Mouse (Mus musculus) embryo, embryonic 10 days (tissue): Measurements from ENCODE around the gene Mcur1.

ENCODE experiments used
- DNase-seq: peaks from one replicate; pipeline ENCODE4 v3.0.0-alpha.2; 2015; ENCODE audit warnings: low spot score

Gene Mcur1

DNA sequence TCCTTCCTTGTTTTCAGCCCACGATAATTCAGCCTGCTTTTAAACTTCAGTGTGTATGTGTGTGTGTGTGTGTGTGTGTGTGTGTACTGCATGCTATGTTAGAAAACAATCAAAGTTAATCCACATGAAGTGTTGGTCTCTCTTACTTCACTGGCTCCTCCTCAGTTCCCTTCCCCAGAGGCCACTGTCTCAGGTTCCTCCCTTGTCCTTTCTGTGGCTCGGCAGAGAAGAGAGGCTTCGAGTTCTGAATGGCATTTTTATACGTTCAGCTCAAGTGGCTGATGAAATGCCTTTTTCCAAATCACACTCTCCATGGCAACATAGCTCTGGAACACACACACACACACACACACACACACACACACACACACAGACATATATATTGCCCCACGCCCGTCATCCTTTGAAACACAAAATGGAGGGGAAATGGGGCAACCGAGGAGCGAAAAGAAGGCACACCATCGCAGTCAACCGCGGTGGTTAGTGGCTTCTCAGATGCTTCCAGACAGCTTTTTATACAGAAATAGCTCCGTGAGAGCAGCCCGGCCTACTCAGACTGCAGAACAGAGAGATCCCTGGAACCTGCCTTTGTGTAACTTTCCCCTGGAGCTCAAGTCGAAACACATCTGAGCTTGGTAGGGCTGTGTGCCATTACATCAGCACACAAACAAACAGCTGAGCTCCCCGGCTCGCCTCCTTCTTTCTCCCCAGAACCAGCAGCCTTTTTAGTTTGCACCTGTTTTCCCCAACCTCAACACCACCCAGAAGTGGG is 34.4 kb downstream of the Mcur1 start:
- no peak for DNase-seq

DNA sequence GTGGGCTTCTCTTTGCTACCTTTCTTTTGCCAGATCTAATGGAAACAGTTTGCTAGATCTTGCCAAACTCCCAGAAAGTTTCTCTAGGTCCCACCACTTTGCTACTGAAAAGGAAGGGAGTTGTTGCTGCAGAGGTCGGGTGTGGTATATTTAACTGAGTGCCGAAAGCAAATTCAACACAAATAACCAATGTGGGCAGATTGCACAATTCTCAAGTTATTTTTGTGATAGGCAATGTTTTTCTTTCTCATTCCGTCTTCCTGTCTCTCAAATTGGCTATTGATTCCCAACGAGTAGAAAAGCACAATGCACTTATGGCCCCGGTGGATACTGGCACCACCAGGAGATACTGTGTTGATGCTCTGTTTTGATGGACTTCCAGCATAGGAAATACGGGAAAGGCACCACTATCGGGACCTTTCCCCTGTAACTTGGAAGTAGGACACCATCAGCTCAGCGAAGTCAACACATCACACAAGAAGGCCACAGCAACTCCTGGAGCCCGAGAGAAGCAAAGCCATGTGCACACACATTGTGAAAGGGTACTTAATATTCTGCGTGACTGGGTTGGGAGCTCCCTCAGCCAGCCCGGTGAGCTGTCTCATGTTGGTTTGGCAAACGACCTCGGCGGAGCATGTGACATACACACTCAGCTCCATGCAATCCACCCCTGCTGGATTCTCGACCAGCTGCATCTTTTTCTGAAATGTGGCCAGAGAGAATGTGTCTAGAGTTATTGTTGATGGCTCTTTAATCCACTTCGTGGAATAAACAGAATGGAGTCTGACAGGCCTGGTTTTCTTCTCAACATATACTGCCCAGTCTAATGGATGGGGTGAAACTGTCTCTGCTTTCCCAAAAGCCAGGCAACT is 35.3 kb downstream of the Mcur1 start:
- DNase-seq, result no peak

DNA sequence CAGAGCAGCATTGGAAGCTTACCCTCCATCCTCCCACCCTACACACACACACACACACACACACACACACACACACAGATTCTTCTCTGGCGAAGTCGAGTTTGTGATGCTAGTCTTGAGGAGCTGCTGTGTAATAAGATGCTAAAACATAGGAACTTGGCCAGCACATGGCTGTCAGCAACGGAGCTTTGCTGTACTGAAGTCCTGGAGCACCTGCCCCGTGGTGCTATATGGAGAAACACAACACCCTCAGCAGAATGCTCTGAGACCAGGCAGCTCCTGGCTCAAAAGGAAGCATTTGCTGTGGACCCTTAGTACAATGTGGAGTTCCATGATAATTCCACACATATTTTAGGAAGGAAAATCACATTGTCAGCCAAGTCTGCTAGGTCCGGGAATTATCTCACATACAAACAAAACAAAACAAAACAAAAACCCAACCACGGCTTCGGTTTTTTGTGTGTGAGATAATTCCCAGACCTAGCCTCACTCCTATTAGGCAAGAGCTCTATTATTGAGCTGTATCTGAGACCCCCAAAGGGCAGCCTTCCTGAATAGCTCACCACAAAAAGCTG is 36.0 kb downstream of the Mcur1 start:
- no peak for DNase-seq

DNA sequence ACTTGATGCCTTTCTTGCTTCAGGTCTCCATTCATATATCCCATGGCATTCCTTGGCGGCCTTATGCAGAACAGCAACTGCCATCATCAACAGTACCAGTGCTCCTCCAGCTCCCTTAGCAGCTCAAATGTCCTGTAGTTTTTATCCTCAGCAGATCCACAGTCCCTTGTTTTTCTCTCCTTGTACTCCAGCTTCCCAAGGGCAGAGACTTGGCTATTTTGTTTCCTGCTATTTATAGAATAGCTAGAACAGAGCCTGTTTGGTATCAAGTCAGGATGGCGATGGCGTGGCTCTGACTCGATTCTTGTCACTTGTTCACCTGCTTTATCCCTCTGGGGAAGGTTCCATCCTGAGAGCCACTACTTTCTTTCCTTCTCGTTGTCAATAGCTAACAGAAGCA is 38.1 kb downstream of the Mcur1 start:
- no peak for DNase-seq

DNA sequence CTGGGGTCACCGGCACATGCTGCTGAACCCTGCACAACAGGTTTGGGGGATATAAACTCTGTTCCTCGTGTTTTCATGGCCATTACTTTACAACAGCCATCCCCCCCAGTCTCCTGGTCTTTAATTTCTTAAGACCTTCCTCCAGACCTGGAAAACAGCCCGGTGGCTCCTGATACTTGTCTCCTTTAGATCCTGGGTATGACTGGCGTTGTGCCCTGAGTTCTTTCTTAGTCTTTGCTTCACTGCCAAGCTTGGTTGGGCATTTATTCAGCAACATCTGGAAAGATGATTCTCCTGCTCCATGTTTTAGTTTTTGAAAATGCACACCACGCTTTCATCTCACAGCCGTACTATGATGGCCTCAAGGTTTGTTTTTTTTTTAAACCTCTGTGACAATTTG is 40.7 kb downstream of the Mcur1 start:
- DNase-seq, result no peak

DNA sequence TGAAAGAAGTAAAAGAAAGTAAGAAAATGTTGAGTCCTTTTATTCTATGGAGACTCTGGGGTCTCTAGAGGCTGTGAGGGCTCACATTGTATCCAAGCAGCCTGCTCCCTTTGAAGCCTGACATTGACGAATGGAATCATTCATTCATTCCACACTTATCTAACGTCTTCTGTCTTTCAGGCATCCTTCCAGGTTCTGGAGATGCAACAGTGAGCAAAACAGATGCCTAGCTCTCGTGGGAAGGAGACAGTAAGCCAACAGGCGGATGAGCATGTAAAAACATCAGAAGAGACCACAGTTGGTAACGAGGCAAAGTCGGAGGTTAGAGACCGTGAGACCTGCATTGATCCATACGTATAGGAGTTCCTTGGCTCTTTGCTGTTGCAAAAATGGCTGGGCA is 42.6 kb downstream of the Mcur1 start:
- DNase-seq, result peak; percentile 25

DNA sequence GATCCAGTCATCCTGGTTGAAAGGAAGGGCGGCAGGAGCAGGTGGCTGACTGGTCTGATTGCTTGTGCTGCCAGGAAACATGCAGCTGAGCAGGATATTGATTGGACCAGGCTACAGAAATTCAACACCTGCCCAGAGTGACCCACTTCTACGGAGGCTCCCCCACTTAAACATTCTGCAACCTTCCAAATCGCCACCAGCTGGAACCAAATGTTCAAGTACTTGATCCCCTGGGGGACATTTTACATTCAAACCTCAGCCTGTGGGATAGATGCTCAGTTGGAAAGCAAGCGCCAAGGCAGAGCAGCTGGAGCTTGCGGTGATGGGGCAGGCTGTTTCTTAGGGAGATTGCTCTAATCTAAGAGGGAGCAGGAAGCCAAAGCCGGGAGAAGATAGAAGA is 43.1 kb downstream of the Mcur1 start:
- no peak for DNase-seq

DNA sequence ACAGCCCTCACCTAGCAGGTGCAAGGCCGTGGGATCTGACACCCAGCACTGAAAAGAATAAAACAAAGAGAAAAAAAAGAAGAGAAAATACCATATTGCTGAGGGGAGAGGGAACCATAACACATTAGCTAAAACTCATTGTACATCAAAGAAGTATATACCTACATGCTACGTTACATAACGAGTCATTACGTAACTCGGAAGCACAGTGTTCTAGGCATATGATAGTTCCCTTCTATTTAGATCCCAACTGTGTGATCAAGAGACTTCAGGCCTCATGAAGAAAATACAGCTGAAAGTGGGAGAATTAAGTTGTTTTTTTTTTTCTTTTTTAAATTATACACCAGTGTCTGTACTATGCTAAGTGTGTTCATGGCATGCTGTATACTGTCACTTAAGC is 43.9 kb downstream of the Mcur1 start:
- DNase-seq, result no peak

DNA sequence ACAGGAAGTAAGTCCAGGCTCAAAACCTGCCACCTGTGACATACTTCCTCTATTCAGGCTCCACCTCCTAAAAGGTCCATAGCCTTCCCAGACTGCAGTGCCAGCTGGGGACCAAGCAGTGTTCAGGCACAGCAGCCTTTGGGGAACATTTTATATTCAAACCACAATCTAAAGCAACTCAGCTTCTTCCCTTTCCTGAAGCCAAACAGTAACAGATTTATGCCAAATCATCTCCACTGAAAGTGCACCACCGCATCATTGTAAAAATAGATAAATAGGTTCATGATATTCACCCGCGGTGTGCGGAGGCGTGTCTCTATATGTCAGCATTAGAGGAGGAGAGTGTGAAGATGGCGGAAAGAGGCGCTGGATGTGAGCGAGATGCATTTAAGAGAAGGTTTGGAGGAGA is 45.0 kb downstream of the Mcur1 start:
- DNase-seq, result no peak

DNA sequence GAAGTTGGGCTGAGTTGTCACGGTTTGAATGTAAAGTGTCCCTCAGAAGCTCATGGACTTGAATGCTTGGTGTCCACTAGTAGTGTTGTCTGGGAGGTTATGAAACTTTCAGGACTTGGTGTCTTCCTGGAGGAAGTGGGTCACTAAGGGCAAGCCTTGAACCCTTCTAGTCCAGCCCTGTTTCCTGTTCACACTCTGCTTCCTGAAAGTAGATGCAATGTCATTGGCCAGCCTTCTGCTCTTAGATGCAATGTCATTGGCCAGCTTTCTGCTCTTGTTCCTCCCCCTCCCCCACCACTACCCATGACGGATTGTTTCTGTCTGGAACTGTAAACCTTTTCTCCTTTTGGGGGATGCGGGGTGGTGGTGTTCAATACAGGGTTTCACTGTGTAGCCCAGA is 47.3 kb downstream of the Mcur1 start:
- no peak for DNase-seq

DNA sequence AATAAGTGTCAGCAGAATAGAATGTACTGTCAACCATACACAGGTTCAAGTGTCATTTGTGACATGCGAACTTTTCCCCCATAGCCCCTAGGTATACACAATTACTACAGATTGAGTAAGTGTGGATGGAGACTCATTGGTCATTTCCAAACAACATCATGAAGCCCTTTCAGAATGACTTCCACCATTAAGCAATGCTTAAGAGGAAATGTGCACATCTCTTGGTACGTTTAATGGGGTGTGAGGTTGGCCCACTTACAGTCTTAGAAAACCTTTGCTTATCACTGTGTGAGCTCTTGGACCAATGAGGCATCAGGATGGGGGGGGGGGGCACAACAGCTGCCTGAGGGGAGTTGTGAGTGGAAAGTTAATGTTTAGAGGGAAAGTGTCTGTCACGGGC is 54.2 kb downstream of the Mcur1 start:
- DNase-seq, result no peak

DNA sequence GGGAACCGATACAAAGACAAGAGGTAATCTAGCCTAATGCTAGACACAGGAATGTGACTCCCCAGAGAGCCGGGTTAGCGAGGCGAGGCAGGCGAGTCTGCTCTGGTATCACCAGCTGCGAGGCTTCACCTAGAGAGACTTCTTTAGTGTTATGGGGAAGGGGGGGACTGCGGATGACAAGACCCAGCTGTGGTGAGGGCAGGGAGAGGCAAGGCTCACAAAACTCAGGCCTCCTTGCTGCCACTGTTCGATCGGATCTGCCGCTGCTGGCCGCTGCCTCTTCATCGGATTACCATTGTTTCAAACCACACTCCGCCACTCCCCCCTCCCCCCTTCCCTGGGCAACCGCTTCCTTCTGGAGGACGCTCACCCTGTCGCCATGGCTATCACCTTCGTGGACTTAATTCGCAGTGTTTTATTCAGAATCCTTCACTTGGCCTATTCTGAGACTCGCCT is 56.6 kb downstream of the Mcur1 start:
- DNase-seq, result peak; percentile 78

DNA sequence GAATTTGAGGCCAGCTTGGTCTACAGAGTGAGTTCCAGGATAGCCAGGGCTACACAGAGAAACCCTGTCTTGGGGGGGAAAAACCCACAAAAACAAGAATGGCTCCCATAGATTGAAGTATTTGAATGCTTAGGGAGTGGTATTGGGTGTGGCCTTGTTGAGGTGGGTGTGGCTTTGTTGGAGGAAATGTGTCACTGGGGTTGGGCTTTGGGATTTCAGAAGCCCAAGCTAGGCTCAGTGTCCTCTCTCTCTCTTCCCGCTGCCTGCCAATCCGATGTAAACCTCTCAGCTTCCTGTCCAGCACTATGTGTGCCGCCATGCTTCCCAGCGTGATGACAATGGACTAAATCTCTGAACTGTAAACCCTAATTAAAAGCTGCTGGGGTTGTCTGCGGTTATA is 58.4 kb downstream of the Mcur1 start:
- DNase-seq, result no peak

DNA sequence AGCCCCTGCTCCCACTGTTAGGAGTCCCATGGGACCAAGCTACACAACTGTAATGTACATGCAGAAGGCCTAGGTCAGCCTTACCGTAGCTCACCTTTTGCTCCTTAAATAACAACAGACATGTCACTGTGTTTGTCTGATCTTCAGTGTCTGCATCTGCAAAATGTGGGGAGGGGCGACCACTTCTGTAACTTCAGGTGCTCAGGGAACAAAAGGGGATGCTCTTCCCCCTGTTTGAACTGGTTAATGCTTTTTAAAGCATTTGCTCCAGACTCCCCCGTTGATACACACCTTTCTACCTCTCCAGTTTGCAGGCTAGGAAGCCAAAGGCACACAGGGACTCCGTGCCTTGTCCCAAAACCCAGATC is 59.5 kb downstream of the Mcur1 start:
- DNase-seq, result no peak

DNA sequence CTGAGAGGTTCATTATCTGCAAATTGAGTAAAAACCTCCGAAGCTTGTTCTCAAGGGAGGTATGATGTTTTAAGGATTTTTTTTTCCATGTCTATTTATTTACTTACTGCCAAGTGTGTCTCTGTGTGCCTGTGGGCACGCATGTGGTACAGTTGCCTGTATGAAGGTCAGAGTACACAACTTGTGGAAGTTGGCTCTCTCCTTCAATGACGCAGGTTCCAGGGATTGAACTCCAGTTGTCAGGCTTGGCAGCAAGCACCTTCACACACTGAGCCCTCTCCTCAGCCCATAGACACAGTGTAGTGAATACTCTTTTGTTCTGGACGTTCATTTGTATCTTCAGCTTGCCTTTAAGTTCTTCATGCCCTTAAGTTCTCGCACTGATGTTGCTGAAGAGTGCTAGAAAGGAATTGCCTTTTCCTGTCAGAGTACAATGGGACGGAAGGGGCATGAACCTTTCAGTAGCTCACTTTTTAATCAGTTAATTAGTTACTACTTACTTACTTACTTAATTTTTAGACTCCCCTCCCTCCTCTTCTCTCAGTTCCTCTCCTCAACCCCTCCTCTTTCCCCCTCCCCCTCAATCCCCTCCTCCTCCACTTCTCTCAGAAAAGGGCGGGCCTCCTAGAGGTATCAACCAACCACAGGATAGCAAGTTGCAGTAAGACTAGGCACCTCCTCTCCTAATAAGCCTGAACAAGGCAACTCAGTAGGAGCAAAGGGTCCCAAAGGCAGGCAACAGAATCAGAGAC is 60.1 kb downstream of the Mcur1 start:
- no peak for DNase-seq

DNA sequence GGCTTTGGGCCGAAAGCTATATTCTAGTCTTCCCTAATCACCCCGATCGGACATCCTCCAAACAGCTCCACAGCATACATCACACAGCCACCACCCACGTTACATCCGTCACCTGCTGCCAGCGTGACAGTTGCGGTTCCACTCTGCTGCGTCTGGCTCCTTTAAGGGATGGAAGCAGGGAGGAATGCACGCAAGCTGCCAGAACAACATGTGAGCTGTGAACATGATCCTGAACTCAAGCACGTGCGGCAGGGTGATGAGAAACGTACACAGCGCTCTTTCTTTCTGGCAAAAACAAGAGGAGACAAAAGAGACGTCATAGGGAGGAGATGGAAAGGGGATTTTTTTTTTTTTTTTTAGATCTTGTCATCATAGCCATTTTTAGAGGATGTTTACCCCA is 61.1 kb downstream of the Mcur1 start:
- DNase-seq, result no peak

DNA sequence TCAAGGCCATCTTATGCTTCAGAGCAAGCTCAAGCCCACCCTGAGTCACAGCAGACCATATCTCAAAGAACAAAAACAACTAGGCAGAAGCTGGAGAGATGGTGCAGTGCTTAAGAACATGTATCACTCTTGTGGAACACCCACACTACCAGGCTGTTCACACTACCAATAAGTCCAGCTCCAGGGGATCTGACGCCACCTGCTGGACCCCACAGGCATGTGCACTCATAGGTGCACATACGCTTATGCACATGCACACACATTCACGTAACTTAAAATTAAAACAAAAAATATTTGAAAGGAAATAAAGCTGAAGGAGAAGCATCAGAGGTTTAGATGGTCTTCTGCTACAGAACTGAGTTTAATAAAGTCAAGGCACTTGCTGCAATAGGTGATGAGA is 62.2 kb downstream of the Mcur1 start:
- no peak for DNase-seq

DNA sequence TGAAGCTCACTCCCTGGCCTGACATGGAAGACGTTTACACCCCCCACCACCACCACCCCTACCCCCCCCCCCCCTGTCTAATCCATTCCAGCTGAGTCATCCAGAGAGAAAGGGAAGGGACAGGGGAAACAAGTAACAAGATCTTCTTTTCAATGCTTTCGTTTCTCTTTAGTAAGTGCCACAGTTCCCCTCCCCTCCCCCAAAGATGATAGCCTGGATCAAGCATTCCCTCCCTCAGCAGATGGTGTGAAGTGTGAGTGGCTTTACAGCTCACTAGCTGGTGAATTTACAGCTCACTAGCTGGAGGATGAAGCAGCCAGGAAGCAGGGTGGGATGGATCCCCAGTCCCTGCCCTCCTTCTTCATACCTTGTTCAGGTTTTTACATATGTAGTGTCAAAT is 63.3 kb downstream of the Mcur1 start:
- peak; percentile 49 for DNase-seq

DNA sequence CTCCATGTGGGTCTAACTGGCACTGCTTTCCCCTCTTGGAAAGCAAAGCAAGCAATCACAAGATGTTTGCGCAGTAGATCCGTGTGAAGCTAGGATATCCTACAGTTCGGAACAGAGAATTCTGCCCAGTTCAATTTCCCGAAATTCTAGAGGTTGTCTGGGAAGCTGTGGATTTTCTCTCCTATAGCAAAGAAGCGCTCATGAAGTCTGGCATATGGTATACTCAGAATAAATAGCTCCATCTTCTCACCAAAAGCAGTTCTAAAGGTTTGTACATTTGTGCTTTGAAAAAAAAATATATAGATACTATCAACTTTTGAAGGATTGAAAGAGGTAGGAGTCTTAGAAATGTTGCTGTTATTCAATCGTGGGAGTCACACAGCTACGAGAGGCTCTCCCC is 64.3 kb downstream of the Mcur1 start:
- DNase-seq, result no peak

DNA sequence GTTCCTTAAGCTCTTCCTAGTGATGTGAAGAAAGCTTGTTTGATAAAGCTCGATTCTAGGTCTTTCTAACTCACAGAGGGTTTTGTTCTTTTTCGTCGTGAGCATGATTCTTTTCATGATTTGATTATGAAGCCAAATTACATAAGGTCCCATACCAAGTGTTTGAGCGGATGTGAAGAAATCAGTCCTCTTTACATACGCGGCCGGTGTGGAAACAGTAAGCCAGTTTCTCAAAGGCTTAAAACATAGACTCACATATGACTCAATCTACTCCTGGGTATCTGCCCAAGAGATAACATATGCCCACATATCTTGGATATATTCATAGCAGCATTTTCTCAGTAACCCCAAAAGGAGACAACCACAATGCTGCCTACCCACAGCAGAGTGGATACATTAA is 66.3 kb downstream of the Mcur1 start:
- no peak for DNase-seq

DNA sequence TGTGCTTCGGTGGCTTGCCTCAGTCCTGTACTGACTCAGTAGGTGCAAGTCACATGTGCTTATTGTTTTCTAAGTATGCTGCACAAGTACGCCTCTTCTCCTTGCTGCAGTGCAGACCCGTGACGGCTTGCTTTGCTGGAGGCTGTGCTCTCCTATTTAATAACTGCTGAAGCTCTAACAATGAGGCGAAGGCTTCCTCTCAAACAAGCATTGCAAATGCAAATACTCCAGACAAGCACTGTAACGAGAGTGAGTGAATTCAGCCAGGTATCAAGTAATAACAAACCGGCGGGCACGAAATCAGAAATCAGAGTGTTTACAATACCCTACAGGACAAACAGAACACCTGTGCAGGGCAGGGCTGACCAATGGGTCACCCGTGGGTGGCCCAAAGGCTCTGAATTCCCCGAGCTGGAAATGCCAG is 66.9 kb downstream of the Mcur1 start:
- DNase-seq, result no peak
